Mouse (Mus musculus): ENCODE data around the gene Ephb1. TPM values are rescaled to one million over a fixed set of nuclear protein-coding genes. Genes with fewer than 3 reads are reported as not detected.

The Ephb1 gene
- polyA plus RNA-seq, 1 experiment from 2014 or later = 1.0 TPM

GRCm38 (mm10) chr9:102119422-102119821, 235.1 kb downstream of the Ephb1 start:
- Histone ChIP-seq H3K4me1 (replicated peaks; ENCODE audit: control insufficient read depth, insufficient read depth) (no peaks in the 10 kb centered on the region), H3K36me3 (ENCODE audit: control insufficient read depth, insufficient read depth, low read length) (no peaks in the 10 kb centered on the region), H3K9ac (ENCODE audit: low read length) (no peak overlapping the region), H3K27me3 (ENCODE audit: control insufficient read depth, insufficient read depth, low read length) (no peaks in the 10 kb centered on the region), H3K4me2 (replicated peaks; ENCODE audit: low read depth) (no peak overlapping the region), H3K27ac (replicated peaks) (no peak overlapping the region), H3K4me3 (ENCODE audit: low read depth, low read length) (no peak overlapping the region), H3K9me3 (ENCODE audit: control insufficient read depth, low read length) (no peaks in the 10 kb centered on the region)
- no peak for TF ChIP-seq EP300 (optimal IDR thresholded peaks at IDR 0.05)
- TF ChIP-seq CTCF (IDR thresholded peaks at IDR 0.05; ENCODE audit: low read depth) = no peak
- DNase-seq (ENCODE audit: low spot score) (no peak), ATAC-seq (ENCODE audit: low FRiP score, low TSS enrichment) (no peak)
- 80% methylated on average over 3 of the region's 3 CpGs for WGBS

- Histone ChIP-seq H3K9ac (ENCODE audit: low read length) (no peak overlapping the region), H3K4me2 (replicated peaks; ENCODE audit: low read depth) (no peak overlapping the region), H3K27ac (replicated peaks) (no peak overlapping the region), H3K4me1 (replicated peaks; ENCODE audit: control insufficient read depth, insufficient read depth) (no peaks in the 10 kb centered on the region), H3K36me3 (ENCODE audit: control insufficient read depth, insufficient read depth, low read length) (no peaks in the 10 kb centered on the region), H3K27me3 (ENCODE audit: control insufficient read depth, insufficient read depth, low read length) (no peaks in the 10 kb centered on the region), H3K9me3 (ENCODE audit: control insufficient read depth, low read length) (no peaks in the 10 kb centered on the region), H3K4me3 (ENCODE audit: low read depth, low read length) (no peak overlapping the region)
- no peak for TF ChIP-seq EP300 (optimal IDR thresholded peaks at IDR 0.05)
- no peak for TF ChIP-seq CTCF (IDR thresholded peaks at IDR 0.05; ENCODE audit: low read depth)
- ATAC-seq (ENCODE audit: low FRiP score, low TSS enrichment) (no peak), DNase-seq (ENCODE audit: low spot score) (no peak)
- WGBS = 93% methylated on average over 10 of the region's 10 CpGs
Measured at GRCm38 (mm10) chr9:102115326-102115725, 239.2 kb downstream of the Ephb1 start.

- H3K27ac ChIP-seq (replicated peaks) = no peak overlapping the region
- TF ChIP-seq CTCF (IDR thresholded peaks at IDR 0.05; ENCODE audit: low read depth) = no peak
- TF ChIP-seq EP300 (optimal IDR thresholded peaks at IDR 0.05) = no peak
- ATAC-seq (ENCODE audit: low FRiP score, low TSS enrichment) = no peak
- no peaks in the 10 kb centered on the region for H3K9me3 ChIP-seq (ENCODE audit: control insufficient read depth, low read length)
- H3K4me2 ChIP-seq (replicated peaks; ENCODE audit: low read depth) = no peak overlapping the region
- H3K9ac ChIP-seq (ENCODE audit: low read length) = no peak overlapping the region
- DNase-seq (ENCODE audit: low spot score) = no peak
- WGBS = 26% methylated on average over 3 of the region's 3 CpGs
- H3K27me3 ChIP-seq (ENCODE audit: control insufficient read depth, insufficient read depth, low read length) = no peaks in the 10 kb centered on the region
- H3K4me1 ChIP-seq (replicated peaks; ENCODE audit: control insufficient read depth, insufficient read depth) = no peaks in the 10 kb centered on the region
- H3K36me3 ChIP-seq (ENCODE audit: control insufficient read depth, insufficient read depth, low read length) = no peaks in the 10 kb centered on the region
- H3K4me3 ChIP-seq (ENCODE audit: low read depth, low read length) = no peak overlapping the region
Measured at GRCm38 (mm10) chr9:102111471-102111870, 243.0 kb downstream of the Ephb1 start.

- ATAC-seq (ENCODE audit: low FRiP score, low TSS enrichment) (no peak), DNase-seq (ENCODE audit: low spot score) (no peak)
- TF ChIP-seq EP300 (optimal IDR thresholded peaks at IDR 0.05) (no peak), CTCF (IDR thresholded peaks at IDR 0.05; ENCODE audit: low read depth) (peak; percentile 29)
- H3K27ac ChIP-seq (replicated peaks) = no peak overlapping the region
- H3K9me3 ChIP-seq (ENCODE audit: control insufficient read depth, low read length) = no peaks in the 10 kb centered on the region
- no peaks in the 10 kb centered on the region for H3K4me1 ChIP-seq (replicated peaks; ENCODE audit: control insufficient read depth, insufficient read depth)
- no peak overlapping the region for H3K9ac ChIP-seq (ENCODE audit: low read length)
- H3K4me3 ChIP-seq (ENCODE audit: low read depth, low read length) = no peak overlapping the region
- no peaks in the 10 kb centered on the region for H3K36me3 ChIP-seq (ENCODE audit: control insufficient read depth, insufficient read depth, low read length)
- no peaks in the 10 kb centered on the region for H3K27me3 ChIP-seq (ENCODE audit: control insufficient read depth, insufficient read depth, low read length)
- WGBS = 49% methylated on average over 3 of the region's 3 CpGs
- no peak overlapping the region for H3K4me2 ChIP-seq (replicated peaks; ENCODE audit: low read depth)
Measured at GRCm38 (mm10) chr9:102107978-102108377, 246.5 kb downstream of the Ephb1 start.

- TF ChIP-seq EP300 (optimal IDR thresholded peaks at IDR 0.05) (no peak), CTCF (IDR thresholded peaks at IDR 0.05; ENCODE audit: low read depth) (no peak)
- Histone ChIP-seq H3K27me3 (ENCODE audit: control insufficient read depth, insufficient read depth, low read length) (no peaks in the 10 kb centered on the region), H3K4me1 (replicated peaks; ENCODE audit: control insufficient read depth, insufficient read depth) (no peaks in the 10 kb centered on the region), H3K27ac (replicated peaks) (no peak overlapping the region), H3K36me3 (ENCODE audit: control insufficient read depth, insufficient read depth, low read length) (no peaks in the 10 kb centered on the region), H3K4me3 (ENCODE audit: low read depth, low read length) (no peak overlapping the region), H3K9me3 (ENCODE audit: control insufficient read depth, low read length) (no peaks in the 10 kb centered on the region), H3K4me2 (replicated peaks; ENCODE audit: low read depth) (no peak overlapping the region), H3K9ac (ENCODE audit: low read length) (no peak overlapping the region)
- DNase-seq (ENCODE audit: low spot score) (no peak), ATAC-seq (ENCODE audit: low FRiP score, low TSS enrichment) (no peak)
- WGBS = 58% methylated on average over 2 of the region's 2 CpGs
Measured at GRCm38 (mm10) chr9:102107213-102107612, 247.3 kb downstream of the Ephb1 start.

GRCm38 (mm10) chr9:102096825-102097224, 257.7 kb downstream of the Ephb1 start:
- WGBS = 43% methylated on average over 7 of the region's 7 CpGs
- no peak for DNase-seq (ENCODE audit: low spot score)
- H3K27ac ChIP-seq (replicated peaks) = no peak overlapping the region
- H3K9me3 ChIP-seq (ENCODE audit: control insufficient read depth, low read length) = no peaks in the 10 kb centered on the region
- no peaks in the 10 kb centered on the region for H3K27me3 ChIP-seq (ENCODE audit: control insufficient read depth, insufficient read depth, low read length)
- TF ChIP-seq EP300 (optimal IDR thresholded peaks at IDR 0.05) (no peak), CTCF (IDR thresholded peaks at IDR 0.05; ENCODE audit: low read depth) (no peak)
- H3K4me2 ChIP-seq (replicated peaks; ENCODE audit: low read depth) = no peak overlapping the region
- H3K36me3 ChIP-seq (ENCODE audit: control insufficient read depth, insufficient read depth, low read length) = no peaks in the 10 kb centered on the region
- ATAC-seq (ENCODE audit: low FRiP score, low TSS enrichment) = no peak
- no peak overlapping the region for H3K4me3 ChIP-seq (ENCODE audit: low read depth, low read length)
- H3K4me1 ChIP-seq (replicated peaks; ENCODE audit: control insufficient read depth, insufficient read depth) = no peaks in the 10 kb centered on the region
- H3K9ac ChIP-seq (ENCODE audit: low read length) = no peak overlapping the region
